Mouse (Mus musculus): ENCODE measurements around the gene Dlg2.

DNA sequence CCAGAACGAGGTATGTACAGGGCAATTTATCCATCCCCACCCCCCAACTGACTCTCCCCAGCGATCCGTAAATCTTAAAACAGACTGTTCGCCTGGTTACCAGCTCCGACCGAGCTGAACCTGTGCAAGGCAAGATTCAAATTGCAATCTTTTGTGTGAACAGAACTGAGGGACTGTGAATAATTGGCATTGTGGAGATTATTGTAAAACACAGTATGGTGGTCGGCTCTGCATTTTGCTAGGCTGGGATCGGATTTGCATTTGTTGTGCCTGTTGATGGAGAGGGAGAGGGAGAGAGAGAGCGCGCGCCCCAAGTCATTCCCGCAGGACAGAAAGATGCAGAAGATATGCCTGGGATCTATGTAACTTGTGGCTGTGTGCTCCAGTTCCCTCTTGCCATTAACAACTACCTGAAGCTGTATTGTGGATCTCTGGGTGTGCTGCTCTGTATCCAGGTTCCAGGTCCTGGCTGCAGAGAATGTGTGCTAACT lies 1759.1 kb downstream of the Dlg2 start:
- TF ChIP-seq POLR2A (IDR thresholded peaks at IDR 0.05; ENCODE audit: borderline replicate concordance, insufficient read depth, low read length), result no peak
- no peak for TF ChIP-seq CTCF (IDR thresholded peaks at IDR 0.05; ENCODE audit: borderline replicate concordance, insufficient read depth, low read depth, low read length)
